Mouse (Mus musculus) liver, adult 2 months (tissue): ENCODE data around the gene Drc3. TPM values are rescaled to one million over a fixed set of nuclear protein-coding genes. Genes with fewer than 3 reads are reported as not detected.
A peak's percentile ranks its signal among the peaks of the same experiment; 100 is the strongest.

Experiments used
- DNase-seq: peaks from one replicate; pipeline ENCODE4 v3.0.0-alpha.2; 2011; ENCODE audit warnings: low read depth, low spot score; ENCODE audit errors: extremely low read depth
- H3K27ac ChIP-seq: fragments of 200-500 bp; replicated peaks from 2 replicates; pipeline ENCODE4 v1.5.1; 2012; ENCODE audit warnings: low read depth, mild to moderate bottlenecking, control low read depth, inconsistent platforms, low read length; ENCODE audit not compliant: insufficient read depth
- H3K27me3 ChIP-seq: fragments of 200-500 bp; 2 replicates; pipeline ENCODE4 v1.6.1; 2012; ENCODE audit warnings: mild to moderate bottlenecking, moderate library complexity, low read length, inconsistent platforms; ENCODE audit not compliant: control insufficient read depth, insufficient read depth
- H3K36me3 ChIP-seq: fragments of 200-500 bp; 2 replicates; pipeline ENCODE4 v1.6.1; 2012; ENCODE audit warnings: low read length, inconsistent platforms; ENCODE audit not compliant: control insufficient read depth, insufficient read depth
- H3K4me1 ChIP-seq: fragments of 200-500 bp; 2 replicates; pipeline ENCODE4 v1.6.1; 2011; ENCODE audit warnings: low read length; ENCODE audit not compliant: control insufficient read depth, insufficient read depth
- H3K4me3 ChIP-seq: fragments of 200-500 bp; 2 replicates; pipeline ENCODE4 v1.5.1; 2011; ENCODE audit warnings: low read depth, mild to moderate bottlenecking, control low read depth, low read length, moderate library complexity; ENCODE audit not compliant: insufficient read depth
- H3K79me2 ChIP-seq: fragments of 200-500 bp; 2 replicates; pipeline ENCODE4 v1.6.1; 2012; ENCODE audit warnings: inconsistent platforms, mild to moderate bottlenecking, low read length, moderate library complexity; ENCODE audit not compliant: control insufficient read depth, insufficient read depth
- H3K9ac ChIP-seq: fragments of 200-500 bp; 2 replicates; pipeline ENCODE4 v1.6.1; 2012; ENCODE audit warnings: low read depth, mild to moderate bottlenecking, control low read depth, inconsistent platforms, low read length
- CTCF ChIP-seq: fragments of 200-500 bp; IDR thresholded peaks from 2 replicates; pipeline ENCODE4 v1.5.1; 2011; ENCODE audit warnings: low read depth, low read length, control low read depth
- POLR2A ChIP-seq: fragments of 200-500 bp; IDR thresholded peaks from 2 replicates; pipeline ENCODE4 v1.6.1; 2011; ENCODE audit warnings: low read length, control low read depth; ENCODE audit not compliant: insufficient read depth; ENCODE audit errors: extremely low read depth
- WGBS: fragments of 180-500 bp; shearing (Covaris S2); methylation state at CpG from one replicate; pipeline ENCODE4 v1.1.7; 2018; 5-methylcytosine and 5-hydroxymethylcytosine counted together
- polyA plus RNA-seq: library from polyadenylated mRNA; depleted of rRNA; stranded (reverse); fragments of >200 nt; gene quantifications from 2 replicates; pipeline ENCODE4 v1.2.3, GENCODE M21; 2012; rRNA removed
- total RNA-seq: library from RNA; depleted of rRNA; stranded (reverse); fragments of >200 nt; gene quantifications from 2 replicates; pipeline ENCODE4 v1.2.3, GENCODE M21; 2014; rRNA removed

The Drc3 gene
- 0.46 and 0.74 TPM in 2 replicates for total RNA-seq
- 0.46 and 0.64 TPM in 2 replicates for polyA plus RNA-seq

DNA sequence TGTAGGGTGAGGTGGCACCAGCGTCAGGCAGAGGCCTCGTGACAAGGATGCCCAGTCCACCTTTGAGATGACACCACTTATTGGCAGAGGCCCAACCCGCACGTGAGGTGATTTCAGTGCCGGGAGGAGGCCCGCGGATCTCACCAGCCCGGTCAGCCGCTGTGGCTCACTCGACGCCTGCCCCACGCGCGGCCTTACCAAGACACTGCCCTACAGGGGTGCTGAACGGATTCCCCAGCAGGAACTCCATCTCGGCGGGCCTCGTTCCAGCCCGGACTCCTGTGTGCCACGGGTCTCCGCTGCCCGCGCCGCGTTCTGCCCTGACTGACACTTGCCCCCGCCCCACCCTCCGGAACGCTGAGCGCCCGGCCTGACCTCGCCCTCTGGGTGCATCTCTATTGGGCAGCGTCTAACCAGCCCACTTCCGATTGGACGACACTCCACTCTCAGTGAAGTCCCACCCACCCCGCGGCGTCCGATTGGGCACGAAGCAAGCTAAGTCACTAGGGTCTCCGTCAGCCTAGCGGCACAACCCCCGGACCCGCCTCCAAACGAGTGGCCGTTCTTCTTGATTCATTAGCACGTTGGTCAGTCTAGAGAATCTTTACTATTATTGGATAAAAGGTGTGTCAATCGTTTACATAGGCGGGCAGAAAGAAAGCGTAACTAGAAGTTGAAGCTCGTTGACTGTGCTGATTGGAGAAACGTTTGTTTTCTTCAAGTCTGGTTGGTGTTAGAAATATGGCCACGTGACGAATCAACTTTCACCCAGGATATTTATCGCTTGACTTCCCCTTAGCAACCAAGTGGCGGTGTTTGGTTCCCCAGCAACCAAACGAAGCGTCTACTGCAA, at the start of gene Drc3, which contains the start of gene Tom1l2:
Drc3 (plus strand) TSS at position 771 of the 853 bp plus-strand sequence.
Tom1l2 (minus strand) TSS at position 347 of the 853 bp plus-strand sequence.
- peak within 1 kb of the TSS; percentile 77 for H3K4me3 ChIP-seq
- no peaks in the 10 kb centered on the region for H3K27me3 ChIP-seq
- under 1% methylated on average over 57 of the region's 57 CpGs for WGBS
- no peak for TF ChIP-seq CTCF
- peak; percentile 82 for TF ChIP-seq POLR2A
- no peaks in the 10 kb centered on the region for H3K36me3 ChIP-seq
- H3K4me1 ChIP-seq = peaks cover 6% of the 10 kb centered on the region; the same call in 1 of the 2 replicates
- H3K79me2 ChIP-seq = peaks cover 19% of the 10 kb centered on the region
- peak within 1 kb of the TSS; percentile 85 for H3K27ac ChIP-seq
- peak; percentile 100 for DNase-seq
- H3K9ac ChIP-seq = peak within 1 kb of the TSS; percentile 85

DNA sequence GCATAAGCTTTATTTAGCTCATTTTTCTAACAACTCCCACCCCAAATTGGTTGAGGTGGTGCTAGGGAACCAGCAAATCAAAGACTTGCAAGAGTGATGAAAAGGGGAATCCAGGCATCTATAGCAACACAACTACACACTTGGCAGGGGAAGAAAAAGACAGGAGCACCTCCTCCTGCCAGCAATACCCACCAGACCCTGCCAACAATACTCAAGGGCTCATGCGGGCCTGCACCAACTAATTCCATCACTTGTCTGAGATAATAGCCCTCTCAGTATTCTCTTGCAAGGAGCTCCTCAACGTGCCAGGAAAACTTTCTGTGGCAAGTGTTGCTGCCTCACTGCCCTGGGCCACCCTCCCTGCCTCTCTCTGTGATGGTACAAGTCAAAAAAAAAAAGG, 49.6 kb upstream of the Drc3 start:
- H3K79me2 ChIP-seq = peaks cover 28% of the 10 kb centered on the region; the same call in 1 of the 2 replicates
- no peak overlapping the region for H3K9ac ChIP-seq
- H3K4me3 ChIP-seq = no peak overlapping the region
- H3K27me3 ChIP-seq = no peaks in the 10 kb centered on the region
- H3K27ac ChIP-seq = no peak overlapping the region
- no peaks in the 10 kb centered on the region for H3K36me3 ChIP-seq
- TF ChIP-seq CTCF (no peak), POLR2A (no peak)
- WGBS = 82% methylated on average over 2 of the region's 2 CpGs
- no peak for DNase-seq
- peaks cover 2% of the 10 kb centered on the region for H3K4me1 ChIP-seq

DNA sequence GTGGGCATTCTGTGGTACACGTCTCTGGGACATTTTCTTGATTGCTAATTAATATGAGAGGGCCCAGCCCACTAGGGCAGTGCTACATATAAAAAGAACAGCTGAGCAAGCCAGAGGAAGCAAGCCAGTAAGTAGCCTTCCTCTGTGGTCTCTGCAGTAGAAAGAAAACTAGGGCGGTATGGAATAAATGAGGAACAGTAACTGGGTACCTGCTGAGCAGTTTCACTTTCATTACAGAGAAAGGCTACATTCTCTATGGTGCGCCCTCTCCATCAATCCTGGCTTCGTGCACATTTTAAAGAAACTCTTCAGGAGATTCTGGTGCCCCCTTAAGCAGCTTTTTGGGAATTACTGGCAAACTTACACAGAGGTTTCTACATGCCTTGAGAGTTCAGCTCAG, 47.5 kb upstream of the Drc3 start:
- no peak overlapping the region for H3K4me3 ChIP-seq
- H3K9ac ChIP-seq = no peak overlapping the region
- no peak for DNase-seq
- WGBS = 76% methylated on average over 4 of the region's 4 CpGs
- H3K4me1 ChIP-seq = peaks cover 2% of the 10 kb centered on the region
- peaks cover 31% of the 10 kb centered on the region for H3K79me2 ChIP-seq
- TF ChIP-seq CTCF (no peak), POLR2A (no peak)
- no peaks in the 10 kb centered on the region for H3K36me3 ChIP-seq
- H3K27me3 ChIP-seq = no peaks in the 10 kb centered on the region
- no peak overlapping the region for H3K27ac ChIP-seq

DNA sequence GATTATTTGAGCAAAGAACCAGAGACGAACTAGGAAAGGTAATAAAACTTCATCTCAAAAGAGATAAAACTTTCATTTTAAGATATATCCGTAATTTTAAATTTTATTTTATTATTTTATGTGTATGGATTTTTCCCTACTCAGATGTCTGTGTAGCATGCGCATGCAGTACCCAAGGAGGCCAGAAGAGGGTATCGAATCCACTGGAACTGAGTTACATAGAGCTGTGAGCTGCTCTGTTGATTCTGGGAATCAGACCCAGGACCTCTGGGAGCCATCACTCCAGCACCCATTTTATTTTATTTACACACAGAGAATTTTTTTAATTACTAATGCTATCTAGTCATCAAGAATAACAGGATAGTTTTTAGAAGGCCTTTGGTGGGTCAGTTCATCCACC, 46.3 kb upstream of the Drc3 start:
- H3K4me3 ChIP-seq = no peak overlapping the region
- H3K4me1 ChIP-seq = peaks cover 7% of the 10 kb centered on the region
- DNase-seq = peak; percentile 31
- WGBS = 90% methylated on average over 4 of the region's 4 CpGs
- no peaks in the 10 kb centered on the region for H3K27me3 ChIP-seq
- no peak overlapping the region for H3K9ac ChIP-seq
- H3K79me2 ChIP-seq = peaks cover 30% of the 10 kb centered on the region
- TF ChIP-seq POLR2A (no peak), CTCF (peak; percentile 62)
- H3K36me3 ChIP-seq = no peaks in the 10 kb centered on the region
- H3K27ac ChIP-seq = no peak overlapping the region

DNA sequence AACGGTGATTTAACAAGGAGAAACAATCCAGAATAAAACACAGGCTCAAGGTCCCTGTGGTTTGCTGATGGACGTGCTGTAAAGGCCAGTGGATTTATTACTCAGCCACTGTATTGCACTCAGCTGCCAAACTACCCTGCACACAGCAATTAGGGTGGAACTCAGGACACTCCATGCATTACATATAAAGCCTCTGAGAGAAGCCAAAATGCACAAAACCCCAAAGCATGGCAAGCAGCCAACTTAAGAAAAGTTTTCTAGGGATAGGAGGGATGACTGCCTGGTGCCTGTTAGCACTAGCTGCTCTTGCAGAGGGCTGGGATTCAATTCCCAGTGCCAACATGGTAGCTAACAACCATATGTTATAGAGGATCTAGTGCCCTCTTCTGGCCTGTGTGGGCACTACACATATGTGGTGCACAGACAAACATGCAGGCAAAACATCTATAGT, 45.7 kb upstream of the Drc3 start:
- no peak for DNase-seq
- Histone ChIP-seq H3K36me3 (no peaks in the 10 kb centered on the region), H3K4me1 (peaks cover 7% of the 10 kb centered on the region), H3K27ac (no peak overlapping the region), H3K27me3 (no peaks in the 10 kb centered on the region), H3K79me2 (peaks cover 27% of the 10 kb centered on the region), H3K9ac (no peak overlapping the region), H3K4me3 (no peak overlapping the region)
- 96% methylated on average over 2 of the region's 2 CpGs for WGBS
- peak; percentile 38 for TF ChIP-seq CTCF
- TF ChIP-seq POLR2A = no peak

DNA sequence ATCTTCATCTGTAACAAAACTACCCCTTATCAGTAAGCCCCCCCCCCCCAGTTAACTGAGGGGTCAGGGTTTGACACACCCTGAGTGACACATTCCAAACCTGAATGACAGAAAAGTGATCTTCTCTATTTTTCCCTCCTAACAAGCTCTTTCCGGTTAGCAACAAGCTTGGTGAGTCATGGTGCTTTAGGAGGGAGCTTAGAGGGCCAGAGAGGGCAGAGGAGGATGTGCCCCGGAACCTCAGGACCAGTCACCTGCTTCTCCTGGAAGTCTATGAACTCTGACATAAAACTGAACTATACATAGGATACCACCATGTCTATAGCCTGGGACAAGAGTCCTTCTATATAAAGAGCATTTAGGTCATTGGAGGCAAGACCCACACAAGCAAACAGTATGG, 45.1 kb upstream of the Drc3 start:
- Histone ChIP-seq H3K27me3 (no peaks in the 10 kb centered on the region), H3K4me3 (no peak overlapping the region), H3K9ac (no peak overlapping the region), H3K4me1 (peaks cover 7% of the 10 kb centered on the region), H3K79me2 (peaks cover 27% of the 10 kb centered on the region), H3K27ac (no peak overlapping the region; the same call in 1 of the 2 replicates), H3K36me3 (no peaks in the 10 kb centered on the region)
- TF ChIP-seq POLR2A = no peak
- TF ChIP-seq CTCF = no peak
- WGBS = 47% methylated on average over 2 of the region's 2 CpGs
- DNase-seq = no peak
